Mouse (Mus musculus): ENCODE data around the gene Ddhd1. TPM values are rescaled to one million over a fixed set of nuclear protein-coding genes. Genes with fewer than 3 reads are reported as not detected.
A peak's percentile ranks its signal among the peaks of the same experiment; 100 is the strongest.

Ddhd1 gene
- total and polyA plus RNA-seq, 3 experiments: 6.5 to 9.7 (median 8.8) TPM

DNA sequence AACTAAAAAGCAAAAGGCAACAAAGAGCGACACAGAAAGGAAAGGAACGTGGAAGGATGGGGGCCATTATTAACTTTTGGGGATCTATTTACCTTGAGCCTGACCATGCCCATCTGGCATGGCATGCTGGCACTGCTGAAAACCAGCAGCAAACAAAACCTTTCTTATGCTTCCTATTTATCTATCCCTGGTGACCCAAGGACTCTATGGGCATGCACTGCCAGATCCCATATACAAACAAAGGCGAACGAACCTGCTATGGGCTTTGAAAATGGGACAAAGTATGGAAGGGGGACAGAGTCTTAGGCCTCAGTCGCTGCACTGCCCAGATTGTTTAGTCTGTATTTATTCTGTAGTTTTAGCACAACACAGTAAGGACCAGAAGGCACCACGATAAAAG lies 43.5 kb downstream of the Ddhd1 start:
- H3K9ac ChIP-seq (ENCODE audit: low read depth, low read length): no peak overlapping the region
- no peaks in the 10 kb centered on the region; the same call in 1 of the 2 replicates for H3K36me3 ChIP-seq (ENCODE audit: control insufficient read depth, insufficient read depth, low read length)
- H3K4me1 ChIP-seq (ENCODE audit: control insufficient read depth, insufficient read depth, low read length): no peaks in the 10 kb centered on the region
- no peak for TF ChIP-seq CTCF (IDR thresholded peaks at IDR 0.05)
- no peak for TF ChIP-seq POLR2A (IDR thresholded peaks at IDR 0.05; ENCODE audit: insufficient read depth, low read depth, low read length)
- TF ChIP-seq EP300 (IDR thresholded peaks at IDR 0.05; ENCODE audit: insufficient read depth, low read depth, low read length): no peak
- no peak for DNase-seq
- H3K79me2 ChIP-seq (replicated peaks; ENCODE audit: control insufficient read depth, insufficient read depth, low read length): no peaks in the 10 kb centered on the region
- no peak overlapping the region for H3K27ac ChIP-seq
- no peaks in the 10 kb centered on the region for H3K27me3 ChIP-seq (ENCODE audit: control insufficient read depth, insufficient read depth, low read length)
- intact Hi-C loops (cut with DNase I): no loop called here
- WGBS: 81% methylated on average over 6 of the region's 6 CpGs
- no peak overlapping the region for H3K4me3 ChIP-seq

DNA sequence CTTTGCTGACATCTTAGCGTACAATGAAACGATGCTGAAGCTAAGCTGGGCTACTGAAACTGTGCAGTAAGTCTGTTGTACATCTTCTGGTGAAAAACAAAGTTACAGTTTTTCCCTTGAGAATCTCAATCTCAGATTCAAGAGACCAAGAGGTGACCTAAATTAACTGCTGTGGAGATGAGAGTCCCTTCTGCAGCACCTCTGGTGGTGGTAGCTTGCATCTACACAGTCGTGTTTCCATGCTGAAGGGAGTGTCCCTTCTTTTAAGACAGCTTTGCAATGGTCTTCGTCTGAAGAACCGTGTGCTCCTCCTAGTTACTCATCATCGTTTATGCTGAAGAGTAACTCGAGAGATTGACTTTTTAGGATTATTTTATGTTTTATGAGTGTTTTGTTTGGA lies 46.3 kb downstream of the Ddhd1 start:
- TF ChIP-seq CTCF (IDR thresholded peaks at IDR 0.05) (peak; percentile 42), POLR2A (IDR thresholded peaks at IDR 0.05; ENCODE audit: insufficient read depth, low read depth, low read length) (no peak), EP300 (IDR thresholded peaks at IDR 0.05; ENCODE audit: insufficient read depth, low read depth, low read length) (no peak)
- H3K27me3 ChIP-seq (ENCODE audit: control insufficient read depth, insufficient read depth, low read length): no peaks in the 10 kb centered on the region
- DNase-seq: no peak
- H3K4me3 ChIP-seq: no peak overlapping the region
- no peaks in the 10 kb centered on the region; the same call in 1 of the 2 replicates for H3K36me3 ChIP-seq (ENCODE audit: control insufficient read depth, insufficient read depth, low read length)
- intact Hi-C loops (cut with DNase I): no loop called here
- H3K79me2 ChIP-seq (replicated peaks; ENCODE audit: control insufficient read depth, insufficient read depth, low read length): no peaks in the 10 kb centered on the region
- WGBS: 86% methylated on average over 7 of the region's 7 CpGs
- no peaks in the 10 kb centered on the region for H3K4me1 ChIP-seq (ENCODE audit: control insufficient read depth, insufficient read depth, low read length)
- H3K9ac ChIP-seq (ENCODE audit: low read depth, low read length): no peak overlapping the region
- H3K27ac ChIP-seq: no peak overlapping the region

GRCm38 (mm10) chr14:45602002-45602401 lies 55.9 kb downstream of the Ddhd1 start:
- H3K27me3 ChIP-seq (ENCODE audit: control insufficient read depth, insufficient read depth, low read length): no peaks in the 10 kb centered on the region
- no peak for DNase-seq
- no peak for TF ChIP-seq EP300 (IDR thresholded peaks at IDR 0.05; ENCODE audit: insufficient read depth, low read depth, low read length)
- TF ChIP-seq CTCF (IDR thresholded peaks at IDR 0.05): peak; percentile 84
- TF ChIP-seq POLR2A (IDR thresholded peaks at IDR 0.05; ENCODE audit: insufficient read depth, low read depth, low read length): no peak
- no peak overlapping the region for H3K27ac ChIP-seq
- intact Hi-C loops (cut with DNase I): loop anchor here (1.0 to 10.0 kb wide), 4 partner anchors 40 to 179 kb away; no protein-coding TSS in a partner anchor
- H3K36me3 ChIP-seq (ENCODE audit: control insufficient read depth, insufficient read depth, low read length): no peaks in the 10 kb centered on the region
- WGBS: 46% methylated on average over 3 of the region's 3 CpGs
- no peaks in the 10 kb centered on the region for H3K79me2 ChIP-seq (replicated peaks; ENCODE audit: control insufficient read depth, insufficient read depth, low read length)
- H3K4me3 ChIP-seq: no peak overlapping the region
- no peak overlapping the region for H3K9ac ChIP-seq (ENCODE audit: low read depth, low read length)
- peaks cover 2% of the 10 kb centered on the region; the same call in 1 of the 2 replicates for H3K4me1 ChIP-seq (ENCODE audit: control insufficient read depth, insufficient read depth, low read length)

DNA sequence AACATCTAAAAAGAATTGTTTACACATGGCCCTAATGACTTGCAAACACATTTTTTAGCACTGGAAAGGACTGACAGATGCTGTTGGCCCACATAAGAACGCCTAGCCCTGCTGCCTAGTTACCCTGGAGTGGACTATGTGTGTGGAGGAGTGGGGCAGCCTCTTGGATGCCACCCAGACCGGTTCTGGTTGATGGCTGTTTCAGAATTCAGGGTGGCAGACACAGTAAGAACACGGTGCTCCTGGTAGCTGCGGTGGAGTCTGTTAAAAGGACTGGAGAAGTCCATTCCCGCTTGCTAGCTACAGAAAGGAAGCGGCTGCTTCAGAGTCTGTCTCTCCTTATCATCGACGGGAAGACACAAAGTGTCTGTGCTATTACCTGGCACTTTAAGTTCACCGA lies 57.4 kb downstream of the Ddhd1 start:
- no peak for TF ChIP-seq CTCF (IDR thresholded peaks at IDR 0.05)
- no peak for TF ChIP-seq EP300 (IDR thresholded peaks at IDR 0.05; ENCODE audit: insufficient read depth, low read depth, low read length)
- TF ChIP-seq POLR2A (IDR thresholded peaks at IDR 0.05; ENCODE audit: insufficient read depth, low read depth, low read length): no peak
- Histone ChIP-seq H3K27me3 (ENCODE audit: control insufficient read depth, insufficient read depth, low read length) (no peaks in the 10 kb centered on the region), H3K27ac (no peak overlapping the region), H3K4me3 (no peak overlapping the region), H3K36me3 (ENCODE audit: control insufficient read depth, insufficient read depth, low read length) (no peaks in the 10 kb centered on the region), H3K4me1 (ENCODE audit: control insufficient read depth, insufficient read depth, low read length) (peaks cover 2% of the 10 kb centered on the region; the same call in 1 of the 2 replicates), H3K79me2 (replicated peaks; ENCODE audit: control insufficient read depth, insufficient read depth, low read length) (no peaks in the 10 kb centered on the region), H3K9ac (ENCODE audit: low read depth, low read length) (no peak overlapping the region)
- WGBS: 76% methylated on average over 9 of the region's 9 CpGs
- DNase-seq: no peak
- intact Hi-C loops (cut with DNase I): loop anchor here (5.0 to 10.0 kb wide), 3 partner anchors 38 to 174 kb away; no protein-coding TSS in a partner anchor

GRCm38 (mm10) chr14:45597855-45598254 lies 60.1 kb downstream of the Ddhd1 start:
- TF ChIP-seq POLR2A (IDR thresholded peaks at IDR 0.05; ENCODE audit: insufficient read depth, low read depth, low read length) (no peak), EP300 (IDR thresholded peaks at IDR 0.05; ENCODE audit: insufficient read depth, low read depth, low read length) (no peak), CTCF (IDR thresholded peaks at IDR 0.05) (no peak)
- H3K27me3 ChIP-seq (ENCODE audit: control insufficient read depth, insufficient read depth, low read length): no peaks in the 10 kb centered on the region
- H3K79me2 ChIP-seq (replicated peaks; ENCODE audit: control insufficient read depth, insufficient read depth, low read length): no peaks in the 10 kb centered on the region
- peak in 1 of 2 experiments; percentile 9 for DNase-seq
- no peak overlapping the region for H3K9ac ChIP-seq (ENCODE audit: low read depth, low read length)
- H3K36me3 ChIP-seq (ENCODE audit: control insufficient read depth, insufficient read depth, low read length): no peaks in the 10 kb centered on the region
- H3K4me1 ChIP-seq (ENCODE audit: control insufficient read depth, insufficient read depth, low read length): peaks cover 2% of the 10 kb centered on the region; the same call in 1 of the 2 replicates
- H3K4me3 ChIP-seq: no peak overlapping the region
- WGBS: 74% methylated on average over 8 of the region's 8 CpGs
- intact Hi-C loops (cut with DNase I): no loop called here
- no peak overlapping the region for H3K27ac ChIP-seq

DNA sequence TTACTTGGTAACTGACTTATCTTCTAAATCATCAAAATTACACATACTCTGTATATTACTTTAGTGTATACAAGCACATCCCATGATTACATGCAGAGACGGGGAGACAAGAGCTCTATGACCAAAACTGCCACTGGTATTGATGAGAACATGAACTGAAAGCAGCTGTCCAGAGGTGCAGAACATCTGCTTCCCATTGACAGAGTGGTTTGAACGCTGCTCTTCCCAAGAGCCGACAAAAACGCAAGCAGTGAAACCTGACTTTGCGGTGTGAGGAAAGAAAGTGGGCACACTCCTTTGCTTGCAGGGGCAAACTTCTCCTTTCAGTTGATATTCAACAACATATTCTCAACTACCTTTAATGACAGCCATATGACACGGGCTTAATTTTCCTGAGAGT lies 64.7 kb downstream of the Ddhd1 start:
- no peak for TF ChIP-seq EP300 (IDR thresholded peaks at IDR 0.05; ENCODE audit: insufficient read depth, low read depth, low read length)
- TF ChIP-seq CTCF (IDR thresholded peaks at IDR 0.05): no peak
- no peak for TF ChIP-seq POLR2A (IDR thresholded peaks at IDR 0.05; ENCODE audit: insufficient read depth, low read depth, low read length)
- Histone ChIP-seq H3K27ac (no peak overlapping the region), H3K4me1 (ENCODE audit: control insufficient read depth, insufficient read depth, low read length) (peaks cover 2% of the 10 kb centered on the region; the same call in 1 of the 2 replicates), H3K9ac (ENCODE audit: low read depth, low read length) (no peak overlapping the region), H3K36me3 (ENCODE audit: control insufficient read depth, insufficient read depth, low read length) (no peaks in the 10 kb centered on the region), H3K27me3 (ENCODE audit: control insufficient read depth, insufficient read depth, low read length) (no peaks in the 10 kb centered on the region), H3K4me3 (no peak overlapping the region), H3K79me2 (replicated peaks; ENCODE audit: control insufficient read depth, insufficient read depth, low read length) (no peaks in the 10 kb centered on the region)
- WGBS: 95% methylated on average over 6 of the region's 6 CpGs
- DNase-seq: no peak
- intact Hi-C loops (cut with DNase I): no loop called here
